ENCODE assay signal across 8 mouse cellular contexts in genomic region chr4:141766668-141767352, GRCm38 (mm10). TPM values are rescaled to one million over a fixed set of nuclear protein-coding genes. Genes with fewer than 3 reads are reported as not detected.
DNase-seq lines count a peak whose midpoint lies in the region; ATAC-seq and TF ChIP-seq lines count a peak whose summit lies in the region.

No protein-coding gene starts in this region.

- TF ChIP-seq POLR2A in testis, adult 2 months (IDR thresholded peaks at IDR 0.05; ENCODE audit: control insufficient read depth, low read depth, low read length) = no peak

- no peak overlapping the region for H3K4me3 ChIP-seq in embryonic facial prominence, embryonic 12.5 days
- H3K4me3 ChIP-seq in embryonic facial prominence, embryonic 10.5 days = no peak overlapping the region
- no peak overlapping the region for H3K4me3 ChIP-seq in testis, adult 2 months (ENCODE audit: control insufficient read depth, low read depth, low read length)
- H3K4me3 ChIP-seq in hindbrain, embryonic 16.5 days (ENCODE audit: low read length) = no peak overlapping the region
- H3K4me3 ChIP-seq in liver, embryonic 15.5 days (replicated peaks) = peak overlapping the region; percentile 52

- no peaks in the 10 kb centered on the region for H3K27me3 ChIP-seq in embryonic facial prominence, embryonic 12.5 days
- no peaks in the 10 kb centered on the region for H3K27me3 ChIP-seq in embryonic facial prominence, embryonic 10.5 days (replicated peaks; ENCODE audit: low read depth, poor library complexity, severe bottlenecking)
- no peaks in the 10 kb centered on the region for H3K27me3 ChIP-seq in testis, adult 2 months (ENCODE audit: control insufficient read depth, insufficient read depth, low read length)
- H3K27me3 ChIP-seq in hindbrain, embryonic 16.5 days (replicated peaks; ENCODE audit: control insufficient read depth, insufficient read depth, low read length) = no peaks in the 10 kb centered on the region
- no peaks in the 10 kb centered on the region for H3K27me3 ChIP-seq in liver, embryonic 15.5 days

- no peak overlapping the region for H3K9ac ChIP-seq in embryonic facial prominence, embryonic 12.5 days
- H3K9ac ChIP-seq in hindbrain, embryonic 16.5 days (ENCODE audit: low read depth, low read length) = no peak overlapping the region
- peak overlapping the region; percentile 47 for H3K9ac ChIP-seq in liver, embryonic 15.5 days

- no peak for TF ChIP-seq CTCF in testis, adult 2 months (IDR thresholded peaks at IDR 0.05; ENCODE audit: control insufficient read depth, insufficient read depth, insufficient replicate concordance, low read depth, low read length)

- no peak for DNase-seq in embryonic facial prominence, embryonic 10.5 days (ENCODE audit: low spot score)
- no peak for DNase-seq in testis, postnatal 14 days (ENCODE audit: low spot score)
- DNase-seq in T-cell, adult 2 months (ENCODE audit: low spot score) = no peak
- no peak for DNase-seq in adrenal gland, adult 18-20 months (ENCODE audit: low spot score in 2 of 2)

- WGBS in embryonic facial prominence, embryonic 12.5 days = 63% methylated on average over 19 of the region's 19 CpGs
- 84% methylated on average over 19 of the region's 19 CpGs for WGBS in embryonic facial prominence, embryonic 10.5 days
- WGBS in hindbrain, embryonic 16.5 days = 36% methylated on average over 19 of the region's 19 CpGs
- 59% methylated on average over 19 of the region's 19 CpGs for WGBS in liver, embryonic 15.5 days (ENCODE audit: insufficient replicate concordance)

- peak; percentile 62 for ATAC-seq in embryonic facial prominence, embryonic 12.5 days (ENCODE audit: insufficient number of reproducible peaks, insufficient read depth, low FRiP score, low TSS enrichment)
- peak; percentile 77 for ATAC-seq in hindbrain, embryonic 16.5 days
- peak; percentile 2; the same call in 1 of the 2 replicates for ATAC-seq in liver, embryonic 15.5 days (ENCODE audit: insufficient read depth)

- peaks cover 92% of the 10 kb centered on the region for H3K36me3 ChIP-seq in embryonic facial prominence, embryonic 12.5 days
- peaks cover 96% of the 10 kb centered on the region for H3K36me3 ChIP-seq in embryonic facial prominence, embryonic 10.5 days (replicated peaks)
- H3K36me3 ChIP-seq in testis, adult 2 months (ENCODE audit: control insufficient read depth, insufficient read depth, low read length) = peaks cover 10% of the 10 kb centered on the region
- H3K36me3 ChIP-seq in hindbrain, embryonic 16.5 days (ENCODE audit: control insufficient read depth, insufficient read depth, low read length) = peaks cover 38% of the 10 kb centered on the region
- peaks cover 84% of the 10 kb centered on the region for H3K36me3 ChIP-seq in liver, embryonic 15.5 days (replicated peaks)

- peak overlapping the region; percentile 77 for H3K27ac ChIP-seq in embryonic facial prominence, embryonic 12.5 days
- no peak overlapping the region for H3K27ac ChIP-seq in embryonic facial prominence, embryonic 10.5 days (replicated peaks)
- peak overlapping the region; percentile 70 for H3K27ac ChIP-seq in testis, adult 2 months (ENCODE audit: control insufficient read depth, insufficient read depth, low read depth, low read length)
- peak overlapping the region; percentile 61 for H3K27ac ChIP-seq in hindbrain, embryonic 16.5 days (ENCODE audit: low read depth, low read length)
- peak overlapping the region; percentile 93 for H3K27ac ChIP-seq in liver, embryonic 15.5 days (replicated peaks)

- H3K4me2 ChIP-seq in embryonic facial prominence, embryonic 12.5 days (replicated peaks) = no peak overlapping the region; the same call in 1 of the 2 replicates
- peak overlapping the region; percentile 7; the same call in 1 of the 2 replicates for H3K4me2 ChIP-seq in hindbrain, embryonic 16.5 days (ENCODE audit: low read length)
- peak overlapping the region; percentile 70 for H3K4me2 ChIP-seq in liver, embryonic 15.5 days

- H3K4me1 ChIP-seq in embryonic facial prominence, embryonic 12.5 days = 0 out of 2 replicates have a peak, but pooled peaks cover 3% of the 10 kb centered on the region
- H3K4me1 ChIP-seq in embryonic facial prominence, embryonic 10.5 days = no peaks in the 10 kb centered on the region
- H3K4me1 ChIP-seq in testis, adult 2 months (ENCODE audit: control insufficient read depth, insufficient read depth, low read length) = no peaks in the 10 kb centered on the region; the same call in 1 of the 2 replicates
- H3K4me1 ChIP-seq in hindbrain, embryonic 16.5 days (ENCODE audit: control insufficient read depth, insufficient read depth, low read depth, low read length) = peaks cover 15% of the 10 kb centered on the region
- H3K4me1 ChIP-seq in liver, embryonic 15.5 days (replicated peaks) = peaks cover 71% of the 10 kb centered on the region

- H3K9me3 ChIP-seq in embryonic facial prominence, embryonic 12.5 days = no peaks in the 10 kb centered on the region
- no peaks in the 10 kb centered on the region for H3K9me3 ChIP-seq in embryonic facial prominence, embryonic 10.5 days
- no peaks in the 10 kb centered on the region for H3K9me3 ChIP-seq in hindbrain, embryonic 16.5 days (ENCODE audit: control insufficient read depth, low read length)
- H3K9me3 ChIP-seq in liver, embryonic 15.5 days (replicated peaks) = no peaks in the 10 kb centered on the region

RNA-seq across cellular contexts. Expression of gene Agmat, which starts 20.3 kb away (rescaled TPM):
- not detected in 2 replicates for polyA plus RNA-seq in embryonic facial prominence, embryonic 12.5 days (2016; fragmentation: Nextera tagmentation; extraction: Ambion mirVana)
- polyA plus RNA-seq in embryonic facial prominence, embryonic 10.5 days (2016; fragmentation: Nextera tagmentation; extraction: Ambion mirVana) = not detected in 2 replicates
- polyA plus RNA-seq in testis, adult 2 months (2012; rRNA removed) = 0.07 TPM in 1 of 2 replicates, not detected in the other
- 0.29 TPM in 1 of 2 replicates, not detected in the other for polyA plus RNA-seq in hindbrain, embryonic 16.5 days (2015; fragmentation: Nextera tagmentation; extraction: Ambion mirVana)
- polyA plus RNA-seq in liver, embryonic 15.5 days (2015; fragmentation: Nextera tagmentation; extraction: Ambion mirVana) = 20.5 and 26.2 TPM in 2 replicates
- total RNA-seq in adrenal gland, adult 18-20 months (2021) = 10 to 100 TPM; 10.4 to 42.7 TPM

RNA-seq across cellular contexts. Expression of gene Dnajc16, which starts 23.9 kb away (rescaled TPM):
- 4.1 and 4.7 TPM in 2 replicates for polyA plus RNA-seq in embryonic facial prominence, embryonic 12.5 days (2016; fragmentation: Nextera tagmentation; extraction: Ambion mirVana)
- polyA plus RNA-seq in embryonic facial prominence, embryonic 10.5 days (2016; fragmentation: Nextera tagmentation; extraction: Ambion mirVana) = 4.0 and 4.8 TPM in 2 replicates
- 11.3 and 12.2 TPM in 2 replicates for polyA plus RNA-seq in testis, adult 2 months (2012; rRNA removed)
- polyA plus RNA-seq in hindbrain, embryonic 16.5 days (2015; fragmentation: Nextera tagmentation; extraction: Ambion mirVana) = 5.9 and 6.7 TPM in 2 replicates
- polyA plus RNA-seq in liver, embryonic 15.5 days (2015; fragmentation: Nextera tagmentation; extraction: Ambion mirVana) = 2.0 and 2.2 TPM in 2 replicates
- 10 to 100 TPM; 18.5 to 25.8 TPM for total RNA-seq in adrenal gland, adult 18-20 months (2021)

RNA-seq across cellular contexts. Expression of gene Casp9, which starts 26.6 kb away (rescaled TPM):
- polyA plus RNA-seq in embryonic facial prominence, embryonic 12.5 days (2016; fragmentation: Nextera tagmentation; extraction: Ambion mirVana) = 18.1 and 21.9 TPM in 2 replicates
- polyA plus RNA-seq in embryonic facial prominence, embryonic 10.5 days (2016; fragmentation: Nextera tagmentation; extraction: Ambion mirVana) = 21.2 and 23.1 TPM in 2 replicates
- polyA plus RNA-seq in testis, adult 2 months (2012; rRNA removed) = 7.8 and 8.0 TPM in 2 replicates
- polyA plus RNA-seq in hindbrain, embryonic 16.5 days (2015; fragmentation: Nextera tagmentation; extraction: Ambion mirVana) = 22.2 and 23.5 TPM in 2 replicates
- 9.7 and 9.9 TPM in 2 replicates for polyA plus RNA-seq in liver, embryonic 15.5 days (2015; fragmentation: Nextera tagmentation; extraction: Ambion mirVana)
- total RNA-seq in adrenal gland, adult 18-20 months (2021) = 10 to 100 TPM; 13.1 to 16.1 TPM

RNA-seq across cellular contexts. Expression of gene Ddi2, which starts 43.6 kb away (rescaled TPM):
- polyA plus RNA-seq in embryonic facial prominence, embryonic 12.5 days (2016; fragmentation: Nextera tagmentation; extraction: Ambion mirVana) = 28.7 and 29.5 TPM in 2 replicates
- polyA plus RNA-seq in embryonic facial prominence, embryonic 10.5 days (2016; fragmentation: Nextera tagmentation; extraction: Ambion mirVana) = 28.1 and 31.8 TPM in 2 replicates
- polyA plus RNA-seq in testis, adult 2 months (2012; rRNA removed) = 4.1 and 5.2 TPM in 2 replicates
- polyA plus RNA-seq in hindbrain, embryonic 16.5 days (2015; fragmentation: Nextera tagmentation; extraction: Ambion mirVana) = 11.0 and 12.6 TPM in 2 replicates
- 14.8 and 17.2 TPM in 2 replicates for polyA plus RNA-seq in liver, embryonic 15.5 days (2015; fragmentation: Nextera tagmentation; extraction: Ambion mirVana)
- total RNA-seq in adrenal gland, adult 18-20 months (2021) = 10 to 100 TPM; 52.1 to 71.7 TPM

RNA-seq across cellular contexts. Expression of gene Cela2a, which starts 59.1 kb away (rescaled TPM):
- polyA plus RNA-seq in embryonic facial prominence, embryonic 12.5 days (2016; fragmentation: Nextera tagmentation; extraction: Ambion mirVana) = not detected in 2 replicates
- not detected in 2 replicates for polyA plus RNA-seq in embryonic facial prominence, embryonic 10.5 days (2016; fragmentation: Nextera tagmentation; extraction: Ambion mirVana)
- polyA plus RNA-seq in testis, adult 2 months (2012; rRNA removed) = 6.2 and 6.5 TPM in 2 replicates
- polyA plus RNA-seq in hindbrain, embryonic 16.5 days (2015; fragmentation: Nextera tagmentation; extraction: Ambion mirVana) = not detected in 2 replicates
- polyA plus RNA-seq in liver, embryonic 15.5 days (2015; fragmentation: Nextera tagmentation; extraction: Ambion mirVana) = 0.14 and 3.3 TPM in 2 replicates
- total RNA-seq in adrenal gland, adult 18-20 months (2021) = not detected

Comparison
In these comparisons a context has a peak if more than half of its experiments do, and no peak if none do; other contexts are left out.
1. ATAC-seq: peak in every context shown above with its lines; median percentile 77 in hindbrain, embryonic 16.5 days; 62 in embryonic facial prominence, embryonic 12.5 days; 2 in liver, embryonic 15.5 days.
2. RNA of gene Agmat, which starts 20.3 kb away (polyA plus RNA-seq): 20.5 to 26.2 TPM in liver, embryonic 15.5 days; 0.29 TPM in hindbrain, embryonic 16.5 days, 0.07 TPM in testis, adult 2 months, not detected in embryonic facial prominence, embryonic 10.5 days and not detected in embryonic facial prominence, embryonic 12.5 days; every median in the first group is over 10 times any median in the second.